Mouse (Mus musculus) urinary bladder, adult 18-20 months (tissue): Measurements from ENCODE around the gene Cdh26.

Experiments
- DNase-seq, 2 experiments: peaks; one replicate each; pipeline ENCODE4 v3.0.0; 2022; ENCODE audit warnings: low spot score in 2 of 2, mixed read lengths in 2 of 2

The Cdh26 gene

DNA sequence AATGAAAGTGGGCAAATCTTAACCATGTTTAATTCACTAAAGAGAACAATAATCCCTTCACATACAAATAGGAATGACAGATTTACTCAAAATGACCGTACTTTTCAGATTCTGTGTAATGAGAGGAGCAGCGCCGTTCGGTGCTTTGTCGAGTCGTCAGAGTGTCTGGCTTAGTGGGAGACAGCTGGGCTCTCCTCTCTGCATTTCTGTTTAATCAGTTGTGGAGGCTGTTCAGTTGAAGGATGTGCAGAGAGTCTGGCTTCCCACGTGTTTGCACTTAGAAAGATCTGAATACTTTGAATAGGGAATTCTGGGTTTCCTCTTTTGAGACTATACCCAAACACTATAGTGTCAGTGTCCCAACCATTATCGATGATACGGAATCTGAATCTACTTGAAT, 7.0 kb downstream of the Cdh26 start:
- no peak for DNase-seq

DNA sequence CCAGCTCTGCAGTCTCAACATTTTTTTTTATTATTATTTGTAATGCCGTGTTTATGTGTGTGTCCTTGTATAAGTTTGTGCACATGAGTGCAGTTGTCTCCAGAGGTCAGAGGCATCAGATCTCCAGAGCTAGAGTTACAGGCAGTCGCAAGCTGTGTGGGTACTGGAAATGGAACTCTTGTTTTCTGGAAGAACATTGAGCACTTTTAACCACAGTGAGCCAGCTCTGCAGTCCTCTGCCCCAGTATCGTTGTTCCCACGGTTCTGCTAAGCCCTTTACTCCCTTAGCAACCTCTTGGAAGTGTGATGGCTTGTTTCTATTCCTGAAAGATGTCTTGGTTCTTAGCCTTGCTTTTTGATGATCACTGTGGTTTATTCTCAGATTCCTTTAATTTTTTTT, 19.1 kb downstream of the Cdh26 start:
- no peak for DNase-seq

DNA sequence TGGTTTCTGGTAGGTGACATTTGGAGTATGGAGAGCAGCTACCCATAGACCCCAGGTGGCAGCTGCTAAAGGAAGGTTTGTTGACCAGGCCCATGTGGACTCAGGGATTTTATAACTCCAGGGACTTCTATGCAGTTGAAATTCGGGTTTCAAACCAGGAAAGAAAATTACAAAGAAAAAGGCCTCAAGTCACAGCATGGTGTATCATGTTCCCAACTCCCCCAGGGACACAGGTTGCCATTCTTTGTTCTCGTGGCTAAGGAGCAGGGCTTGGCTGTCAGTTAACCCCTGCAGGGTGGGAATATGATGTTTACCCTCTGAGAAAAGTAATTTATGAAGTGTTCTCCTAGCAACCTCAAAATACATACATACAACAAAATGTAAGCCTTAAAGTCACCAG, 19.9 kb downstream of the Cdh26 start:
- no peak for DNase-seq

DNA sequence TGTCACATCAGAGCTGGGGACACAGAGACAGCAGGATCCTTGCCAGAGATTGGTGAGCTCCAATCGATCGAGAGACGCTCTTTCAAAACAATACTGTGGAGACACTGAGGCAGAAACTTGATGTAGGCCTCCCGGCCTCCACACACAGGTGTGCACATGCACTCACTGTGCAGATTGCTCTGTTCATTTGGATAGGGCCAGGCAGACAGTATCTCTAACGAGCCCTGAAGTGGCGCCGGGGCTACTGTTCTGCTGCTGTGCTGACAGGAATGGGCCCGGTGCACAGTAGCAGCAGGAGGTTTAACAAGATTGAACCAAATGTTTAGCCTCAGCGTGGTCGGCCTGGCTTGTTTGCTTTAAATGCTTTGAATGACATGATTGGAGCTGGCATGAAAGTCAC, 20.6 kb downstream of the Cdh26 start:
- DNase-seq = no peak

DNA sequence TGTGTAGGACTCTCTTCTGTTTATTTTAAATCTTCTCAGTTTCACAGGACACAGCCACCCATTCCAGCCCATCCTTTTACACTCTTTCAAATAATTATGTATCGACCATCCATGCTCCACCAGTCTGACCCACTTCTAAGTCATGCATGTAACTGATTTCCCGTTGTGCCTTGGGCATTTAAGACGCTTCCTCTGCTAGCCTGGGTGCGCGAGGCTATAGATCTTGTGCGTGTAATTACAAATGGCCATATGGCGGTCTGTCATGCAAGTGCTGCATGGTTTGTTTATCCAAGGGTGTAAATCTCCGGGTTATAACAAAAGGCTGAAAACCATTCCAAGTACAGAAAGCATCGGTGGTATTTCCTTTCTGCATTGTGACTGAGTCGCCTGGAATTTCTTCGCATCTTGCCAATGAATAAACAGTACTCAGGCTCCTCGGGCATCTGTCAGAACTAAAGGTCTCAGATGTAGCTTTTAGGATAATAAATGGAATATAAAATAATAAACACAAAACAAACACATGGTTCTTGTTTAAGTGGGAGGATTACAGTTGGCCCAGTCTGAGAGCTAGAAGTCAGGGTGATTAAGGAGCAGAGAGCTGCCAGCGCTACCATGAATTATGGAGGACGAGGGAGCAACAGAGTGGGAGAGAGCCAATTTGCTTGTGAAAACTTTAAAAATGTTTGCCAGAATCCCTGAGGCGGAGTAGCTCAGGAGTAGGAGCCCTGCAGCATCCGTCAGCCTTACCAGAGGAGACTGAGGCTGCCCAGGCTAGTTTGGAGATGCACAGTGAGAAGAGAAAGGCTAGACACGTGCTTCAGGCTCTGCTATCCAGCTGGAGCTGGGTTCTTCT, 24.6 kb downstream of the Cdh26 start:
- DNase-seq = peak in 1 of 2 experiments; percentile 25

DNA sequence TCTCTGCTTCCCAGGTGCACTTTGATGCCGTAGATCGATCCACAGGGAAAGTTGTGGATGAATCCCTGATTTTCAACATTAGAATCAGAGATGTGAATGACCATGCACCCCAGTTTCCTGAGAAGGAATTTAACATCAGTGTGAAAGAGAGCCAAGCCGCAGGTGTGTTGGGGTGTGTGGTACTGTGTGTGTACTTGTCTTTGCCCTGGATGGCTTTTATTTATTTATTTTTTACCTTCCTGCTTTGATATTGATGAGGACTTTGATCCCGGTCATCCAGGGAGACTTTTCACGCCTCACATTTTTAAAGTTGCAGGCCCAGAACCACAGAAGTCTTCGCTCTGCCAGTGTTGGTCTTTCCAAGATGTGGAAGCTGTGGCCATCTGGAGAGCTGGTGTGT, 27.1 kb downstream of the Cdh26 start:
- DNase-seq = no peak

DNA sequence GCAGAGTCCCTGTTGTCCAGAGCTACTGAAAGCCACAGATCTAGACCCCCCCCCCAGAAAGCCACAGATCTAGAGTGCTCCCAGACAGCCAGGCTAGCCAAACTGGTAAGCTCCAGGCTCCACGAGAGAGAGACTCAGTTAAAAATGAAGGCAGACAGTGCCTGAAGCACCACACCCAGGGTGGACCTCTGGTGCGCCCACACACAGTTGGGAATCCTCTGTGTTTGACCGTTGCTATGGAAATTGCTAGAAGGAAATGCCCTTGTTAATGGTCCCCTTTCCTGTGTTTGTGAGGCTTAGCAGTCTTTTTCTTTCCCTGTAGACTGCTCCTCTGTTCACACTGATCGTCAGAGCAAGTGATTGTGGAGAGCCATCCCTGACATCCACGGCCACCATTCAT, 30.0 kb downstream of the Cdh26 start:
- no peak for DNase-seq

DNA sequence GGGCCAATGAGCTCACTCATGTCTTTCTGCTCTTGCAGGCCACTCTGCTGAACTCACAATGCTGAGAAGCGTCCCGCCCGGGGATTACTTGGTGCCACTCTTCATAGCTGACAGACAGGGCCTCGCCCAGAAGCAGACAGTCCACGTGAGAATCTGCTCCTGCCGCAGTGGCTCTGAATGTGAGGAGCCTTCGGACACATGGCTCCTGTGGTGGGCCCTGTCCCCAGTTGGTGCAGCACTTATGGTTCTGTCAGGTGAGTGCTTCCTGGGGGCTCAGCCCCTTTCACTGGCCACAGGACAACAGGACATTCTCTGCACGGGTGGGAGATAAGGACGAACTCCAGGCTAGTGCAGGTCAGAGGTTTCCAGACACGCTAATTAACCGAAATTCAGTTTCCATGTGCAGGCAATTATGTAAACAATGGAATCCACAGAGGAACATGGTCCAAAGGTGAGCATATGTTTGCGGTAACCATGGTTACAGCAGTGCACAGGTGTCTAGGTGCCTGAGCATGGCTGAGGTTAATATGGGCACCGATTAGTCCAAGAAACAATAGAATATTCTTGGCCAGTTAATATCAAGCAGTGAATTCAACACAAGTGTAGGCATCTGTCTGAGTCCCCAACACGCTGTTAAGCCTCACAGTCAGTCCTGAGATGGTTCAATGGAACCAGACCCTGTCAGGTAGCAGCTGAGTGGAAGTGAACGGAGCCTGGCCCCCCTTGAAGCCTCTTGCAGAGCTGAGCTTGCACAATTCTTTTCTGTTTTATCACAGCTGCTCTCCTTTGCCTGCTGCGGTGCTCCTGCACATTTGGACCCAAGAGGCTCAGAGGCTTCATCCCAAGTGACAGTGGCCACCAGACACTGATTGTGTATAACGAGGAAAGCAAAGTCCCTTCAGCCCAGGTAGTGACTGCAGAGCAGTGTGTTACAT, 41.5 kb downstream of the Cdh26 start:
- DNase-seq = no peak

DNA sequence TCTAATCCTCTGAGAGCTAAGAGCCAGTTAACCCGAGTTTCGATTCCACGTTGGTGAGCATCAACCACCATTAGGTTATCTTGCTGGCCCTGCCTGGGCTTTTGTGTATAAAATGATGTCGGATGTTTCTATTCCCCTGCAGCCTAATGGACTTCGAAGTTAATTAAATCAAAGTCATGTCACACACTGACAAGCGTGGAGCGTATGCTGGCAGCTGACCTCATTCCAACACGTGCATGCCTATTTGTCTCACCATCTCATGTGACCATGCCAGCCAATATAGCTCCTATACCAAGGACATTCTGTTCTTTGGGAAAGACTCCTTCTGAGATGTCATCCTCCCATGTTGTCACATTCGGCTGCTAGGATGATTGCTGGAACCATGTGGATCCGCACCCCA, 43.6 kb downstream of the Cdh26 start:
- no peak for DNase-seq

DNA sequence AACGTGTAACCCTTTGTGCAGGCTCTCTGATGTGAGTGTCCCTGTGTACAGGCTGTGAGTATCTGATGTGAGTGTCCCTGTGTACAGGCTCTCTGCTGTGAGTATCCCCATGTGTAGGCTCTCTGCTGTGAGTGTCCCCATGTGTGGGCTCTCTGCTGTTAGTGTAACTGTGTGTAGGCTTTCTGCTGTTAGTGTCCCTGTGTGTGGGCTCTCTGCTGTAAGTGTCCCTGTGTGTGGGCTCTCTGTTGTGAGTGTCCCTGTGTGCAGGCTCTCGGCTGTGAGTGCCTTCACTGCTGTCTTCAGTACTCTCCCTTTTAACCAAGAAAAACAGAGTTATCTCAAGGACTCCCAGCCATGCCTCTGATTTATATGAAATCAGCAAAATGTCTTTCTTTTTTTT, 46.9 kb downstream of the Cdh26 start:
- DNase-seq = no peak

DNA sequence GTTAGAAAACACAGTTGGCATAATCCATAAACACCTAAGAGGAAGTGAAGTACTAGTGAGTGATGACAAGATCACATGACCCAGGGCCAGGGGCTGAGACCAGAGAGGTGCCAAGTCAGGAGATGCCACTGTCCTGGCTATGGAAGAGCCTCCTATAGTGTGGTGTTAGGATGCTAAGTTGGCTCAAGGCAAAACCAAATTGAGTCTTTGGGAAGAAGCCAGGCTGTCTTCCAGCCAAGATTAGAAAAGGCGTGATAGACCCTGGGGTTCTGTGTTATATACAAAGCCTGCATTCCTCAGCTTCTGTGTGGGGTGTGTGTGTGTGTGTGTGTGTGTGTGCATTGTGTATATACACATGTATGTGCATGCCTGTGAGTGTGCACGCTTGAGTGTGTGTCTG, 48.7 kb downstream of the Cdh26 start:
- DNase-seq = no peak

DNA sequence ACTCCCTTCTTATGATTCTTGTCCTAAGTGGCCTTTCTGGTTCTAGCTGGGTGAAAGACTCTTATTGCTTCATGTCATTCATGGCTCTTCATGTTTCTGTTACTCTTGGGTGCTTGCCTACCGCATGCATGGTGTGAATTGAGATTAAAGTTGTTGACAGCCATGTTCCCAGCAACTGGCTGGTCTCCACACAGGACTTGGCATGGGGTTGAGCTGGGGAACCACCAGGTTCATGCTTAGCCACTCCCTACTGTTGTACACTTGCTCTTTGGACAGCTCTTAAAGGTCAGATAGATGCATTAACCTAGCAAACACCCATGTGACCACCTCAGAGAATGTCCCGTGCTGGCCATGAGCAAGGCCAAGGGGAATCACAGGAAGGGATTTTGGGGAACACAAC, 50.6 kb downstream of the Cdh26 start:
- no peak for DNase-seq

DNA sequence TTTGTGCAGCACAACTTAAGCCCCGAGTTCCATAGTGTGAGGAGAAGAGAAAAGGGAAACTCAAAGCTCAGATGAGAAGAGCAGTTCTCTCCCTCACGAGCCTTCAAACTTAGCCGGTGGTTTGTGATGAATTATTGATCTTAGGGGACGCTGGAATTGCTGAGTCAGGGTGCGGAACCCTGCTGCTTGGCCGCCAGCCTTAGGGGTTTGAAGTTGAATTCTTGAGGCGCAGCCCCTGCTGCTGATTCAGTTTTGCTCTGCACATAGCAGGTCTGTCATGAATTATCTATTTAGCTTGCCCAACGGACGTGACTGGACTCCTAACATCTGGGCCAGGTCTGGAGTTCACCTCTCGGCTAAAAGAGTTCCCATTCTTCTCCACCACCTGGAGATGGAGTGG, 53.1 kb downstream of the Cdh26 start:
- no peak for DNase-seq

DNA sequence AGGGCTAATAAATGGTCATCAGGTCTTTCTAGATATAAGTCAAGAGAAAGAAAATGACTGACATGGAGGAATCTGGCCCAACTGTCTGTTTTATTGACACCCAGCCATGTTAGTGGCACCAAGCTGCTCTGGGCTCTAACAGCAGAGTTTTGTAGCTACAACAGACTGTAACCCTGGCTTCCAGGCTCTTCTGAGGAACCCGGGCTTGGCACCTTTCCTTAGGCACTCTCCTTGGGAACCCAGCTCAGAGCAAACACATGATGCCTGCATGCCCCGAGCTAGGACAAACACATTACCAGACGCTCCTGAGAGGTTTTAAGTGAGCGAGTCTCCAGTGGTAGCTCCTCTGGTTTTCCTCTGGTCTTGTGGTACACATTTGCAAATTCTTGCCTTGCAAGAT, 57.9 kb downstream of the Cdh26 start:
- DNase-seq = no peak

DNA sequence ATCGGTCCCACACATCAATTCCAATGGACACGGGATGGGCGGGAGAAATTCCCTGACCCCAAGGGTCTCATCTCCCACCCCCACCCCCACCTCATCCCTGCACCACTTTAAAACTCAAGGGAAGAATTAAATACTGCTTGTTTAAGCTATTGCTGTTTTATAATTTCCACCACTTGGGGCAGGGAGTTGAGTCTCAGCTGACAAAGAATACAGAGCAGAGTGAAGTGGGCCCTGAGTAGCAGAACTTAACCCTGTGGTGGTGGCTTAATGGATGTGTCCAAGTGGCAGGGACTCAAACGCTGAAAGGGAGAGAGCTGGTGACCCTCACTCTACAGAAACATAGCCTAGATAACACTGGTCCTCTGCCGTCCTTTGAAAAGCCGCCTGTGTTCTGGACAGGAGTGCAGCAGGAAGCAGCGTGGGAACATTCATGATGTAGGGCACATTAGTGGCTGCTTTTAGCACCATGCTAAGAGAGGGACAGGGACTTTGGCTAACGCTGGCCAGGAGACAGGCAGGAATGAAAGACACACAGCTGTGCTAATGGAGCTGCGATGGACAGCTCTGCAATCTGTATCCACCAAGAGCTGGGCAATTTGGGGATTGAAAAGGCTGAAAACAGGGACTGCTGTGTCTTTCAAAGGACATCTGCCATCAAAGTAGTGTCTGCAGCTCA, 60.1 kb downstream of the Cdh26 start:
- no peak for DNase-seq

DNA sequence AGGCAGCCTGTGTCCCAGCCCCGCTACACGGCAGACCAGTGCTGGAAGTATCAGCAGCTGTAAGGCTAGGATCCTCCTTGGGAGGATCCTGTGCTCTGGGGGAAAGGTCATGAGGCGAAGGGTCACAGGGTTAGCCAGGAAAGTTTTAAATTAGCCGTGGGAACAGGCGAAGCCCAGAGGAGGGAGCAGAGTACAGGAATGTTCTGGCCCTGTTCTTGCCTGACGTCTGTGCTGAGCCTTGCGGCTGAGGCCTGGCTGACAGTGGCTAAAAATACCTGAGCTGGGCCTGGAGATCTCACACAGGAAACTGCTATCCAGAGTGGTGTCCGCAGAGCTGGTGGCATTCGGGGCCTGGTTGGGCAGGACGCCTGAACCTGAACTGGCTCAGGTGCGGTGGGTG, 63.7 kb downstream of the Cdh26 start:
- no peak for DNase-seq

DNA sequence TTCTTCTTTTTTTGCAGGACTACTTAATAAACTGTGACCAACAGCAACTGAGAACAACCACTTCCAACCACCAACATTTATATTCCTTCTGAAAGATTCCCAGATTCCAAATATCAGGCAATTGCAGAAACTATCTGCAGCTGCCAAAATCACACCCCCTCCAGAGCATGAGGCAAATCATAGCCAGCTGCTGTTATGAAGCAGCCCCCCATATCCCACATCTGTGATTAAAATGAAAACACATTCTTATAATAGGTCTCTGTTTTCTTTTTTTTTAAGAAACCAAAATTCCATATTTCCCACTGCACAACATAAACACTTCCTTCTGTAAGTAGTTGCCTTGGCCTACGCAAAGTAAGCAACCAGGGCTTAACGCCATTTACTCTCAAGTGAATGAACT, 65.5 kb downstream of the Cdh26 start:
- DNase-seq = no peak

DNA sequence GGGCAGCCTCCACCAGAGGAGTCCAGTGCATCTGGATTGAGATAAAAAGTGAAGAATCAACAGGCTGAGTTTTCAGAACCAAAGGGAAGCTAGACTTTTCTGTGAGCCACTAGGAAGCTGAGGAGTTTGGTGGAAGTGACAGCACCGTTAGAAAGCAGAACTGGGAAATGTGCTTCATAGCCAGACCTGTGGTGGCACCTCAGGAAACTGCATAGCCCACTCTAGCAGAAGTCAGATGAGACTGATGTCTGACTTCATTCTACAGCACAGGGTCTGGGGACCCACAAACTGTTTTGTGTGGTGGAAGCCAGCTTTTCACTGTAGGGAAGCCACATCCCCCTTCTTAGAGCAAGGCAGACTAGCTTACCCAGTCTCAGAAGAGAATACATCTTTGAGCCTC, 67.6 kb downstream of the Cdh26 start:
- no peak for DNase-seq

DNA sequence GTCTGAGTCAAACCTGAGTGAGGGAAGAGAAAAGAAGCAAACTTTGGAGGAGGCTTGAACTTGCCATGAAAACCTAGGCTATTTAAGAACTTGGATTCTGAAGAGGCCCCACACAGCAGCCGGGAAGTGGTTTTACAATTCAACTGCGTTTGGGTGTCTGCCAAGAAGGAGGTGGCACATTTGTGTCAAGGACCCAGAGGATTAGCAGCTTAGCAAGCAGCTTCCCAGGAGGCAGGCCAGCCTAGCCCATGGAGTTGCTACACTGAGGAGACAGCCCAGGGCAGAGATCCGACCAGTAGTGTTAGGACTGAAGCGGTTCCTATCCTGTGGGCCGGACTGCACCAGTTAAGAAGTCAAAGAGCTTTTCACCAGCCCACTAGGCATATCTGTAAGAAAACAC, 68.1 kb downstream of the Cdh26 start:
- DNase-seq = no peak

DNA sequence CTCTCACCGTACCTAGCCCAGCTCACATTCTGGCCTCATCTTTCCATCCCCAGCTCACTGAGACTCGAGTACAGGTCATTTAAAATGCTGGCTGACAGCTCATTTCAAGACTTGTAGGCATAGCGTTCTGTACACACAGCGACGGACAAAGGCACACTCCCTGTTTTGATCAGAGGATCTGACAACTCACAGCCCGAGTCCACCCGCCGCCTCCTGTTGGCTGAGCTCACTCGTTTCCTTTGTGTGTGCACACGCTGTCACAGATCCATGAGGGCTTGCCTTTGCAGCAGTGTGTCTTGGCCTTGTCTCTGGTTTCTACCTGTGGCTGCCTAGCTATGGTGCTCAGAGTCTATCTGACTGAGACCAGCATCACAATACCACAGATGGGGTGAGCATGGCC, 72.1 kb downstream of the Cdh26 start:
- DNase-seq = no peak

DNA sequence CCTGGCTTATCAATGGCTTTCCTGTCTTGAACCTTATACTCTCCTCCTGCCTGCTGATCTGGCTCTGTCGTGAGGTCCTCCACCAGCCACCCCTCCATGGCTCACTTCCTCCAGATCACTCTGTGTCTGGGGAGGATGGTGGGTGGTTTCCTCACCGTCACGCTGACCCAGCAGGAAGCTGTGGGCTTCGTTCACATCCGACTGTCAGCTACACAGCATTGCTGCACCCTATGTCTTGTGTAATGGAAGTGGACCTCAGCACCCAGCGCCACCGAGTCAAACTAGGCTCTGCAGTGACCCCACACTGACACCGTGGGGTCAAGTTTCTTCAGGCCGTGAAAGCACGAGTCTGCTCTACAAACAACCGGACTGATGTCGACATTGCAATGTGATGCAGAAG, 75.7 kb downstream of the Cdh26 start:
- no peak for DNase-seq

DNA sequence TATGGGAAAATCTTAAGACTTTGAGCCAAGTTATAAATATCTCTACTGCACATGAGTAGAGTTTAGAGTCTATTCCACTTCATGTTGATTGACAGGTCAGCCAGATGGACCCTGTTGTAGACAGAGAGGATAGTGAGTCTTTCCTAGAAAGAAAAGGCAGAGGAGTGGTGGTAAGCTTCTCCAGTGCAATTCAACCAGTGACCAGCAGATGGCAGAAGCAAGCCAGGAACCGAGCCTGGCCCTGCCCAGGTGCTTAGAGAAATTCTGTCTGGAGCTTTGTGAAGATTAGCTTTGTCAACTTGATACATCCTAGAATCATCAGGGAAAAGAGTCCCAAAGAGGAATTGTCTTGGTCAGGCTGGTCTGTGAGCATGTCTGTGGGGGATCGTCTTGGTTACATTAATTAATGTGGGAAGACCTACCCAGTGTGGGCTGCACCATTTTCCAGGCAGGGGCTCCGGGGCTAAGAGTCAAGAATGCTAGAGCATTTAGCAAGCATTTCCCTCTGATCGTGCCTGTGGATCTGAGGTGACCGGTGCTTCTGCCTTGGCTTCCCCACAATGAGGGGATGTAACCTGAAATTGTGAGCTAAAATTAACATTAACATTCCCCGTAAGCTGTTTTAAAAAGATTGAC, 77.2 kb downstream of the Cdh26 start:
- DNase-seq = peak; percentile 20 to 65
